Mouse (Mus musculus): ENCODE data around the gene Galnt18.

GRCm38 (mm10) chr7:111515471-111515870 lies 264.3 kb downstream of the Galnt18 start:
- no peak for TF ChIP-seq CTCF (IDR thresholded peaks at IDR 0.05; ENCODE audit: extremely low read depth, insufficient read depth, insufficient read length, insufficient replicate concordance)
- no peak for TF ChIP-seq POLR2A (IDR thresholded peaks at IDR 0.05; ENCODE audit: low read depth, low read length)

All from spleen, adult 2 months (tissue).